Mouse (Mus musculus) neural tube, embryonic 14.5 days (tissue): ENCODE results near the gene Gm21954. TPM values are rescaled to one million over a fixed set of nuclear protein-coding genes. Genes with fewer than 3 reads are reported as not detected.

Experiments
- ATAC-seq: fragments of 200-750 bp; cut with Nextera tagmentation; 2 replicates; pipeline ENCODE4 v1.8.0; 2017; ENCODE audit warnings: low read depth, mild to moderate bottlenecking, moderate TSS enrichment, moderate library complexity
- H3K27ac ChIP-seq: fragments of 300-500 bp; sonication (generic); 2 replicates; pipeline ENCODE4 v1.5.1; 2014; ENCODE audit warnings: low read depth, mild to moderate bottlenecking, control low read depth, low read length, moderate library complexity, mixed read lengths
- H3K27me3 ChIP-seq: fragments of 300-500 bp; sonication (generic); 2 replicates; pipeline ENCODE4 v1.6.1; 2014; ENCODE audit warnings: low read length; ENCODE audit not compliant: control insufficient read depth, insufficient read depth
- H3K36me3 ChIP-seq: fragments of 300-500 bp; sonication (generic); 2 replicates; pipeline ENCODE4 v1.6.1; 2014; ENCODE audit warnings: low read length, mixed read lengths; ENCODE audit not compliant: control insufficient read depth, insufficient read depth
- H3K4me1 ChIP-seq: fragments of 300-500 bp; sonication (generic); 2 replicates; pipeline ENCODE4 v1.6.1; 2014; ENCODE audit warnings: low read length; ENCODE audit not compliant: control insufficient read depth, insufficient read depth
- H3K4me2 ChIP-seq: fragments of 300-500 bp; sonication (generic); 2 replicates; pipeline ENCODE4 v1.6.1; 2014; ENCODE audit warnings: mild to moderate bottlenecking, low read depth, low read length, control low read depth
- H3K4me3 ChIP-seq: fragments of 300-500 bp; sonication (generic); 2 replicates; pipeline ENCODE4 v1.5.1; 2014; ENCODE audit warnings: low read depth, low read length, control low read depth, mixed read lengths
- H3K9ac ChIP-seq: fragments of 300-500 bp; sonication (generic); replicated peaks from 2 replicates; pipeline ENCODE4 v1.6.1; 2014; ENCODE audit warnings: low read depth, mild to moderate bottlenecking, control low read depth, low read length, mixed read lengths
- H3K9me3 ChIP-seq: fragments of 300-500 bp; sonication (generic); 2 replicates; pipeline ENCODE4 v1.6.1; 2016; ENCODE audit warnings: low read length; ENCODE audit not compliant: control insufficient read depth
- WGBS: fragments of 180-500 bp; shearing (Covaris S2); extraction: QIAGEN DNeasy Blood & Tissue Kit; methylation state at CpG from one replicate; pipeline ENCODE4 v1.1.7; 2014; 5-methylcytosine and 5-hydroxymethylcytosine counted together
- polyA plus RNA-seq: library from polyadenylated mRNA; unstranded; fragments of >200 nt; fragmentation: Nextera tagmentation; extraction: Ambion mirVana; gene quantifications from 2 replicates; pipeline ENCODE4 v1.2.1, GENCODE M21; 2014

Gm21954 gene
- polyA plus RNA-seq, 1 experiment from 2014 or later = not detected

DNA sequence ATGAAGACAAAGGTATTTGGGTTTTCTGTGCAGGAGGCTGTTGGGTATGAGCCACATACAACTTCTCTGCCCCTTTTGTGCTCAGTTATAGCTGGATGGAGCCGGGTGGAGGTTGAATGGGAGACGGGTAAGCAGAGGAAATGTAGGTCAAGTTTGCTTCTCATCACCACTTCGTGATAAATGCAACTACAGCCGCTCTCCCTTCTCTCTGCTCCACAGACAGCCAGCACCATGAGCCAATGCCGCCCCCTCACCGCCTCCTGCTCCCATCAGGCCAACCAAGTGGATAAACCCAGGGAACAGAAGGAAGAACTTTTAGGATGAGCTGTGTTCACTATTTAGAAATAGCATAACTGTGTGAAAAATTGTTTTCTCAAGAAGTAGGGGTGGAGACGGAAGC is 4.7 kb upstream of the Gm21954 start:
- 98% methylated on average over 7 of the region's 7 CpGs for WGBS
- ATAC-seq = no peak
- no peak overlapping the region for H3K4me2 ChIP-seq
- no peak overlapping the region for H3K9ac ChIP-seq
- H3K4me3 ChIP-seq = no peak overlapping the region
- H3K4me1 ChIP-seq = no peaks in the 10 kb centered on the region
- H3K27me3 ChIP-seq = no peaks in the 10 kb centered on the region
- H3K36me3 ChIP-seq = no peaks in the 10 kb centered on the region
- H3K27ac ChIP-seq = no peak overlapping the region
- no peaks in the 10 kb centered on the region for H3K9me3 ChIP-seq

DNA sequence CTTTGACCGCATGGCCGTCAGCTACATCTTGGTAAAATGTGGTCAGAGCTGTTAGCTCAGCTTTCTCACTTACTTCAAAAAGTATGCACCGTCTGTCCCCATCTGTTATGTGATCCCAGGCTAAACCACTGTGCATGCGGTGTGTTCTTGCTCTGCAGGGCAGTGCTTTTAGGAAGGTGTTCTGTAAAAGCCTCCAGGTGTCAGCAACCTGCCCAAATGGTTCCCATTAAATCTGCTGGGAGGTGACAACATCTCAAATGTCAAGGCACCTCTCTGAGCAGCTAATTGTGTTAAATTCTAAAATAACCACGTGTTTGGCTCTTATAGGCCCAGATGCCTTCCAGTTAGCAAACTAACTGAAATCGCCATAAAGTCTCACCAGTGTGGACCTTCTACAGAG is 1.1 kb upstream of the Gm21954 start:
- H3K4me2 ChIP-seq = no peak overlapping the region
- H3K9ac ChIP-seq = no peak overlapping the region
- H3K4me3 ChIP-seq = no peak overlapping the region
- ATAC-seq = no peak
- no peak overlapping the region for H3K27ac ChIP-seq
- no peaks in the 10 kb centered on the region for H3K27me3 ChIP-seq
- H3K4me1 ChIP-seq = no peaks in the 10 kb centered on the region
- 87% methylated on average over 6 of the region's 6 CpGs for whole genome bisulfite sequencing
- H3K36me3 ChIP-seq = no peaks in the 10 kb centered on the region
- H3K9me3 ChIP-seq = no peaks in the 10 kb centered on the region

DNA sequence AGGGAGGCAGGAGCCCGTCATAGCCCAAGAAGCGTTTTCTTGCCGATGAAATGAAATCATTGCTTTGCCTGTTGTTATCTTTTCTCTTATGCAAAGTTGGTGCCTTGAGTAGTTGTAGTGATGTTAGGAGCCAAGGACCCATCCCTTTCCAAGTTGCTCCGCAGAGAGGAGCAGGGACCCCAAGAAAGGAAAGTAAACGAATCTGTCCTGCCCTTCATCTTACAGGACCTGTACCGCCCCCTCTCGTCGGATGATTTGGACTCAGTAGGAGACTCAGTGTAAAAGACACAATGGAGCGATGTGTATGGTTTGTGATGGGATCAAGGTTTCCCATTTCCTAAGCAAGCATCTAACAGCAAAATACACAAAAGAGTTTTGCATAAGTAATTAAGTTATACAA is 5.7 kb downstream of the Gm21954 start:
- no peak overlapping the region for H3K4me2 ChIP-seq
- no peak overlapping the region for H3K27ac ChIP-seq

DNA sequence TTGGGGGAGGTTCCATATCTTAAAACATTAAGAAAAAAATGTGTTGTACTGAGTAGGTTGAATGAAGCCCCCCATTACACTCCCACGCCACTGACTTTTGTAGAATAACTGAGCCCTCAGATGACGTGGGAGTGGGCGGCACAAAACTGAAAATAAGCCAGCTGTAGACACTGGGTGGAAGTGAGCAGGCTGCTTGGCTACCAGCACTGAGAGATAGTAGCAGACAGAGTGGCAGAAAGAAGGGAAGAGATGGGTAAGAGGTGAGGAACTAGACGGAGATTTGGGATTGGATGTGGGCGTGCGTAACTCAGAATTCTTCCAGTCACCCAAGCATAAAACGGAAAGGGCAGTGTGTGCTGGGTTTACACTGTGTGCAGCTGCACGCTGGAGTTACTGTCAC is 6.2 kb downstream of the Gm21954 start:
- Histone ChIP-seq H3K4me2 (no peak overlapping the region), H3K36me3 (no peaks in the 10 kb centered on the region), H3K9ac (no peak overlapping the region), H3K9me3 (no peaks in the 10 kb centered on the region), H3K27ac (no peak overlapping the region), H3K4me1 (peaks cover 12% of the 10 kb centered on the region; the same call in 1 of the 2 replicates), H3K27me3 (no peaks in the 10 kb centered on the region), H3K4me3 (no peak overlapping the region)
- WGBS = 75% methylated on average over 8 of the region's 8 CpGs
- no peak for ATAC-seq

More for the DNA sequence above, 5.7 kb downstream of the Gm21954 start:
- peaks cover 8% of the 10 kb centered on the region; the same call in 1 of the 2 replicates for H3K4me1 ChIP-seq
- 63% methylated on average over 9 of the region's 9 CpGs for WGBS
- ATAC-seq = no peak
- no peaks in the 10 kb centered on the region for H3K9me3 ChIP-seq
- H3K4me3 ChIP-seq = no peak overlapping the region
- H3K9ac ChIP-seq = no peak overlapping the region
- H3K36me3 ChIP-seq = no peaks in the 10 kb centered on the region
- no peaks in the 10 kb centered on the region for H3K27me3 ChIP-seq

DNA sequence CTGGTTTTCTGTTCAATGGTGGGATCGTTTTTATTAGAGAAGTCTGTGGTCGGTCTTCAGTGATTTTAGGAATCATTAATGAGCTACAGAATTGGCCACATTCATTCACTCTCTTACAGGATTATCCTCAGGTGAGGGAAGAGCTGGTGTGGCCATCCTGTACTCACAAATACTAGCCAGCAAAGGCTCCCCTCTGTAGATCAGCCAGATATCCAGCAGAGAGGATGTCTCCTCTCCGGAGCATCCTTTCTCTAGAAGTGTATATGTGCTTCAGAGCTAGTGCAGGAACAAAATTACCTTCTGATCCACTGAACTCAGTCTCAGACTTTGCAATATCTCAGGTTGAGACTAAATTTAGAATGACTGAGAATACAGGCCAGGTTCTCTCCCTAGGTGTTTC is 7.8 kb downstream of the Gm21954 start:
- no peaks in the 10 kb centered on the region for H3K27me3 ChIP-seq
- H3K4me2 ChIP-seq = no peak overlapping the region
- WGBS = 64% methylated on average over 3 of the region's 3 CpGs
- no peak overlapping the region for H3K9ac ChIP-seq
- no peak overlapping the region for H3K4me3 ChIP-seq
- no peak for ATAC-seq
- H3K4me1 ChIP-seq = peaks cover 12% of the 10 kb centered on the region; the same call in 1 of the 2 replicates
- H3K9me3 ChIP-seq = no peaks in the 10 kb centered on the region
- H3K36me3 ChIP-seq = no peaks in the 10 kb centered on the region; the same call in 1 of the 2 replicates
- H3K27ac ChIP-seq = no peak overlapping the region

DNA sequence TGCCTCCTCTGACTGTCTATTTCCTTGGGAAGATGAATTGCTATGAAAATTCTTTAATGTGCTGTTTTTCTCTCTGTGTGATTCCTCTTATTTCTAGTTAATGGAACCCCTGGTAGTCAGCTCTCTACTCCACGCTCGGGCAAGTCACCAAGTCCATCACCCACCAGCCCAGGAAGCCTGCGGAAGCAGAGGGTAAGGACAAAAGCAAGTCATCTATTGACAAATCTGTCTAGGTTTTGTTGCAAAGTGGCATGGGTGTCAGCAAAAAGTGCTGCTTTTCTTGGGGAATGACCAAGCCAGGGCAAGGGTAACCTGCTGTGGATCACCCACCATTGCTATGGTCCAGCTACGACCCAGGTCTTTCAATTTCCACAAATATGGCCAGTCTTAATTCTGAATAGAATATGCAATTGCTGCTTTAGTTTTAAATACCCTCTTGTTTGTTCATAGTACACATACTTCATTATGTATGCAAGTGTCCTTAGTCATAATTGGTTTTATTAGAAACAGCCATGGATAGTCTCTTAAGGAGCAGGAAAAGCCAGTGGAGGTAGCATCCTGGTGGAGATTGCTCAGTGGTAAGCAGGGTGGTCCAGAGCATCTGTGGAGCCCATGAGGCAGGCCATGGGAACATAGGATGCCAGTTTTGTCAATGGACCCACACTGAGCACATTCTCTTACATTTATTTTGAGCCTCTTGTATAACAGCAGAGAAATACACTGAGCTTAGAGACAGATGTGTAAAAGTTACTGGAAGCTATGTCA is 8.9 kb downstream of the Gm21954 start:
- ATAC-seq = no peak
- no peak overlapping the region for H3K27ac ChIP-seq
- no peaks in the 10 kb centered on the region for H3K9me3 ChIP-seq
- H3K4me1 ChIP-seq = peaks cover 12% of the 10 kb centered on the region; the same call in 1 of the 2 replicates
- 67% methylated on average over 4 of the region's 4 CpGs for WGBS
- no peak overlapping the region for H3K4me3 ChIP-seq
- no peaks in the 10 kb centered on the region for H3K27me3 ChIP-seq
- no peak overlapping the region for H3K4me2 ChIP-seq
- H3K36me3 ChIP-seq = no peaks in the 10 kb centered on the region; the same call in 1 of the 2 replicates
- no peak overlapping the region for H3K9ac ChIP-seq

DNA sequence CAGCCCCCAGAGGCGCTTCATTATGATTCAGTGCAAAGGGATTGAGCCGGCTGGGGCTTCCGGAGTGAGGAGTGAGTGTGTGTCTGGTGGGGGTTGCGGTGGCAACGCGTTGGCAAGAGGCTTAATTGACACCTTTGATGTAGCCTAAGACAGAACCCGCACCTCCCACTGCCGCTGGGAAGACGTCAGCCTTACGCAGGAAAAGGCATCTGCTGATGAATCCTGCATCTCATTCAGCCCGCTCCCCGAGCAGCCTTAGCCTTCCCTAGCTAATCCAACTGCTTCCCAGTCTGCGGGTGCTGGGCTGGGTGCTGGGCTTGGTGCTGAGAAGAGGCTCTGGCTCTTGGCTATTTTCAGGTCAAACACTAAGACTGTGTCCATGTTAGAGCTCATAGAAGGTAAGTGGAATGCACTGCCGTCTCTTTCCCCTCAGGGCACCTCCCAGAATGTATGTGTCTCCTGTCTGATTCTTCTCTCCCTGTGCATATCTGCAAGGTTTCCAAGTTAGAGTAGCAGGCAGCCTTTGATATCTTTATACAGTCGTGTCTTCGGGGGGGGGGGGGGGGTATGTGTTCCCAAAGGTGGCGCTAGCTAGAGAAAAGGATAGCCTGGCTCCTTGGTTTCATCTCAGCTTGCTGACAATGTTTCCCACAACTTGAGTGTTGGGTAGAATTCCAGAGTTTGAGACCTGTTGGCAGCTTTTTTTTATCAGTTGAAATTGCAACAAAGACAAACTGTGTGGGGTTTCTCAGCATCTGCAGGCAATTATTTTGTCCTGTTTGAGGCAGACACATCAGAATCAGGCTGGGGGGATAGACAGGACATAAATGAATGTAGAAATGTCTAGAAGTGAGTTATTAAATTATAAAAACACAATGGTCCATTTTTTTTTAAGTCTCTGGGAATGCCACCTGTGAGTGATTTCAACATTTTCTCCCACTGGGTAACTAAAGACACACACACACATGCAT is 10.0 kb downstream of the Gm21954 start:
- peak; percentile 91 for ATAC-seq
- H3K9ac ChIP-seq = peak overlapping the region; percentile 50
- H3K27me3 ChIP-seq = no peaks in the 10 kb centered on the region
- peak overlapping the region; percentile 17 for H3K4me3 ChIP-seq
- peaks cover 12% of the 10 kb centered on the region; the same call in 1 of the 2 replicates for H3K4me1 ChIP-seq
- H3K27ac ChIP-seq = peak overlapping the region; percentile 40
- no peaks in the 10 kb centered on the region; the same call in 1 of the 2 replicates for H3K36me3 ChIP-seq
- WGBS = 2% methylated on average over 17 of the region's 17 CpGs
- no peaks in the 10 kb centered on the region for H3K9me3 ChIP-seq
- peak overlapping the region; percentile 48 for H3K4me2 ChIP-seq

DNA sequence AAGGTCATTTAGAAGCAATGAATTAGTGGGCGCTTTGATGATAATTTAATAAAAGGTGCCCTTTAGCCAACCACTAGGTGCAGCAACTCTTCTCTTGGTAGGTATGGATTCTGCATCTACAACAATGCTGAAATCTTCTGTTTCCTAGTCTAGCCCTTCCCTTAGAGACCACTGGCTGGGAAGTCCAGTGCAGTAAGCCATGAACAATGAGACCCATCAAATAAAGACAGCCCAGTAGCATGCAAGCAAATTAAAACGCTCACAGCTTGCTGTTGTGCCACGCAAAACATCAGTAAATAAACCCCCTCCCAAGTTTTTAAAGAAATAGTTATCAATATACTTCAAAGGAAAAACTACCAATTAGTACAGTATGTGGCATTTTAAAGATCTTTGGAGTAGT is 10.9 kb downstream of the Gm21954 start:
- Histone ChIP-seq H3K27ac (peak overlapping the region; percentile 6; the same call in 1 of the 2 replicates), H3K4me1 (peaks cover 12% of the 10 kb centered on the region; the same call in 1 of the 2 replicates), H3K27me3 (no peaks in the 10 kb centered on the region), H3K36me3 (no peaks in the 10 kb centered on the region; the same call in 1 of the 2 replicates), H3K4me2 (peak overlapping the region; percentile 48; the same call in 1 of the 2 replicates), H3K4me3 (no peak overlapping the region), H3K9ac (no peak overlapping the region), H3K9me3 (no peaks in the 10 kb centered on the region)
- ATAC-seq = peak; percentile 45
- WGBS = 48% methylated on average over 3 of the region's 3 CpGs
